Mouse (Mus musculus): ENCODE data around the gene Trh. TPM values are rescaled to one million over a fixed set of nuclear protein-coding genes. Genes with fewer than 3 reads are reported as not detected.

Trh gene
- polyA plus RNA-seq, 1 experiment, result not detected

Other genes starting within 250 kb of the Trh start
- gene Nr2c2, start 153.3 kb downstream of the Trh start, polyA plus RNA-seq (2012; ENCODE audit: insufficient read depth, insufficient read length, missing spikeins), result 7.8 and 8.8 TPM in 2 replicates
- 115 and 122 TPM in 2 replicates for gene Mrps25, start 60.6 kb downstream of the Trh start, polyA plus RNA-seq (2012; ENCODE audit: insufficient read depth, insufficient read length, missing spikeins)
- 8.5 and 13.2 TPM in 2 replicates for gene Rbsn, start 29.7 kb downstream of the Trh start, polyA plus RNA-seq (2012; ENCODE audit: insufficient read depth, insufficient read length, missing spikeins)

Data from brown adipose tissue, adult 24 weeks (tissue).